Mouse (Mus musculus) heart, embryonic 15.5 days (tissue): ENCODE results near the gene Rnf103. TPM values are rescaled to one million over a fixed set of nuclear protein-coding genes. Genes with fewer than 3 reads are reported as not detected.
"Not testable (repeated sequence)": the region's sequence is repeated elsewhere in the genome, so short reads cannot be mapped to it uniquely, and the experiment has no call there.

Experiments
- ATAC-seq: fragments of 200-750 bp; cut with Nextera tagmentation; replicated peaks from 2 replicates; pipeline ENCODE4 v1.8.0; 2017; ENCODE audit warnings: low read depth, moderate TSS enrichment; ENCODE audit not compliant: insufficient number of reproducible peaks, insufficient read depth, low FRiP score
- H3K27ac ChIP-seq: fragments of 300-500 bp; sonication (generic); 2 replicates; pipeline ENCODE4 v1.5.1; 2015; ENCODE audit warnings: mild to moderate bottlenecking, inconsistent platforms
- H3K27me3 ChIP-seq: fragments of 300-500 bp; sonication (generic); 2 replicates; pipeline ENCODE4 v1.6.1; 2015; ENCODE audit warnings: inconsistent platforms
- H3K36me3 ChIP-seq: fragments of 300-500 bp; sonication (generic); 2 replicates; pipeline ENCODE4 v1.6.1; 2015; ENCODE audit warnings: mild to moderate bottlenecking, inconsistent platforms
- H3K4me1 ChIP-seq: fragments of 300-500 bp; sonication (generic); replicated peaks from 2 replicates; pipeline ENCODE4 v1.6.1; 2015; ENCODE audit warnings: inconsistent platforms
- H3K4me2 ChIP-seq: fragments of 300-500 bp; sonication (generic); 2 replicates; pipeline ENCODE4 v1.6.1; 2015; ENCODE audit warnings: inconsistent platforms, mild to moderate bottlenecking, moderate library complexity
- H3K4me3 ChIP-seq: fragments of 300-500 bp; sonication (generic); 2 replicates; pipeline ENCODE4 v1.5.1; 2015; ENCODE audit warnings: mild to moderate bottlenecking, inconsistent platforms
- H3K9ac ChIP-seq: fragments of 300-500 bp; sonication (generic); 2 replicates; pipeline ENCODE4 v1.6.1; 2015; ENCODE audit warnings: mild to moderate bottlenecking, inconsistent platforms
- H3K9me3 ChIP-seq: fragments of 300-500 bp; sonication (generic); replicated peaks from 2 replicates; pipeline ENCODE4 v1.6.1; 2016; ENCODE audit warnings: inconsistent platforms
- WGBS: fragments of 180-500 bp; shearing (Covaris S2); methylation state at CpG from one replicate; pipeline ENCODE4 v1.1.7; 2015; ENCODE audit warnings: mixed read lengths; 5-methylcytosine and 5-hydroxymethylcytosine counted together
- polyA plus RNA-seq: library from polyadenylated mRNA; unstranded; fragments of >200 nt; fragmentation: Nextera tagmentation; extraction: Ambion mirVana; gene quantifications from 2 replicates; pipeline ENCODE4 v1.2.1, GENCODE M21; 2015

Gene Rnf103
- polyA plus RNA-seq, 1 experiment from 2014 or later: 15.8 TPM

DNA sequence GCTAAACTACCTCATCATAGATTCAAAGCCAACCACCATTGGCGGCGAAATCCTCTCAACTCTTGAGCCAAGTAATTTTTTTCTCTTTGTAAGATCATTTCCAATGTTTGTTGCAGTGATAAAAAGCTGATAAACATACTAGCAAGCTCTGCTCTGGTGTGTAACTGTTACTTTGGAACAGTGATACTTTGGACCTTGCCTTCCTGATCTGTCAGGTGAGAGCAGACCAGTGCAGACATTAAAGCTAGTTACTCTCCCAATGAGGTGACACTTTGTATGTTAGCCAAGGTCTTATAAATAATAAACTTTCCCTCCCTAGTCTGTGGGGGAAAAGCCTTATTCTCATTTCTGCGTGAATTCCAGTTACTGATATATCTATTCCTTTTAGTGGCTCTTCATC, 18.1 kb upstream of the Rnf103 start:
- H3K27ac ChIP-seq: no peak overlapping the region
- no peaks in the 10 kb centered on the region for H3K27me3 ChIP-seq
- H3K4me2 ChIP-seq: no peak overlapping the region
- WGBS: 83% methylated on average over 3 of the region's 3 CpGs
- H3K9ac ChIP-seq: no peak overlapping the region
- no peak for ATAC-seq
- H3K4me1 ChIP-seq: no peaks in the 10 kb centered on the region
- no peak overlapping the region for H3K4me3 ChIP-seq
- no peaks in the 10 kb centered on the region for H3K36me3 ChIP-seq
- no peaks in the 10 kb centered on the region for H3K9me3 ChIP-seq

- Histone ChIP-seq H3K36me3 (no peaks in the 10 kb centered on the region), H3K9ac (no peak overlapping the region), H3K4me3 (no peak overlapping the region), H3K4me2 (no peak overlapping the region), H3K27me3 (no peaks in the 10 kb centered on the region), H3K4me1 (no peaks in the 10 kb centered on the region), H3K27ac (no peak overlapping the region), H3K9me3 (no peaks in the 10 kb centered on the region)
- 57% methylated on average over 5 of the region's 5 CpGs for WGBS
- no peak for ATAC-seq
Observed at GRCm38 (mm10) chr6:71476783-71477182, 16.9 kb upstream of the Rnf103 start.

- H3K9ac ChIP-seq, ATAC-seq, H3K27me3 ChIP-seq, H3K27ac ChIP-seq, H3K9me3 ChIP-seq, H3K4me1 ChIP-seq, H3K4me2 ChIP-seq, H3K36me3 ChIP-seq, H3K4me3 ChIP-seq: not testable (repeated sequence)
- 92% methylated on average over 10 of the region's 10 CpGs for WGBS
Observed at GRCm38 (mm10) chr6:71478816-71479568, 14.7 kb upstream of the Rnf103 start.

GRCm38 (mm10) chr6:71479588-71479987, 14.1 kb upstream of the Rnf103 start:
- not testable (repeated sequence) for ATAC-seq, H3K4me1 ChIP-seq, H3K4me3 ChIP-seq, H3K9me3 ChIP-seq, H3K9ac ChIP-seq, H3K36me3 ChIP-seq, H3K27ac ChIP-seq, H3K4me2 ChIP-seq, H3K27me3 ChIP-seq
- WGBS: 85% methylated on average over 2 of the region's 2 CpGs

- Histone ChIP-seq H3K4me1 (no peaks in the 10 kb centered on the region), H3K4me2 (no peak overlapping the region), H3K4me3 (no peak overlapping the region), H3K36me3 (no peaks in the 10 kb centered on the region), H3K9me3 (no peaks in the 10 kb centered on the region), H3K27ac (no peak overlapping the region), H3K9ac (no peak overlapping the region), H3K27me3 (no peaks in the 10 kb centered on the region)
- WGBS: 100% methylated on average over 1 of the region's 1 CpGs
- ATAC-seq: no peak
Observed at GRCm38 (mm10) chr6:71480136-71480535, 13.6 kb upstream of the Rnf103 start.

- 70% methylated on average over 7 of the region's 7 CpGs for WGBS
- H3K4me3 ChIP-seq: no peak overlapping the region
- no peak for ATAC-seq
- no peaks in the 10 kb centered on the region for H3K27me3 ChIP-seq
- H3K27ac ChIP-seq: no peak overlapping the region
- H3K4me1 ChIP-seq: no peaks in the 10 kb centered on the region
- no peak overlapping the region for H3K4me2 ChIP-seq
- H3K36me3 ChIP-seq: no peaks in the 10 kb centered on the region
- H3K9me3 ChIP-seq: no peaks in the 10 kb centered on the region
- H3K9ac ChIP-seq: no peak overlapping the region
Observed at GRCm38 (mm10) chr6:71481136-71481535, 12.6 kb upstream of the Rnf103 start.

- Histone ChIP-seq H3K4me2 (no peak overlapping the region), H3K9ac (no peak overlapping the region), H3K27me3 (no peaks in the 10 kb centered on the region), H3K4me3 (no peak overlapping the region), H3K4me1 (no peaks in the 10 kb centered on the region), H3K9me3 (no peaks in the 10 kb centered on the region), H3K27ac (no peak overlapping the region), H3K36me3 (no peaks in the 10 kb centered on the region)
- 79% methylated on average over 5 of the region's 5 CpGs for WGBS
- no peak for ATAC-seq
Observed at GRCm38 (mm10) chr6:71485246-71485645, 8.4 kb upstream of the Rnf103 start.

GRCm38 (mm10) chr6:71486226-71486625, 7.5 kb upstream of the Rnf103 start:
- no peak overlapping the region for H3K4me2 ChIP-seq
- H3K36me3 ChIP-seq: no peaks in the 10 kb centered on the region
- no peak overlapping the region for H3K4me3 ChIP-seq
- 64% methylated on average over 2 of the region's 2 CpGs for WGBS
- H3K27me3 ChIP-seq: no peaks in the 10 kb centered on the region
- H3K9me3 ChIP-seq: no peaks in the 10 kb centered on the region
- no peak overlapping the region for H3K27ac ChIP-seq
- H3K9ac ChIP-seq: no peak overlapping the region
- H3K4me1 ChIP-seq: no peaks in the 10 kb centered on the region
- no peak for ATAC-seq

- Histone ChIP-seq H3K9me3 (no peaks in the 10 kb centered on the region), H3K27me3 (no peaks in the 10 kb centered on the region), H3K4me2 (no peak overlapping the region), H3K9ac (no peak overlapping the region), H3K4me1 (no peaks in the 10 kb centered on the region), H3K36me3 (no peaks in the 10 kb centered on the region), H3K27ac (no peak overlapping the region), H3K4me3 (no peak overlapping the region)
- WGBS: 82% methylated on average over 1 of the region's 1 CpGs
- ATAC-seq: no peak
Observed at GRCm38 (mm10) chr6:71486867-71487266, 6.8 kb upstream of the Rnf103 start.

- Histone ChIP-seq H3K4me1 (no peaks in the 10 kb centered on the region), H3K4me3 (no peak overlapping the region), H3K4me2 (no peak overlapping the region), H3K27ac (no peak overlapping the region), H3K9me3 (no peaks in the 10 kb centered on the region), H3K36me3 (no peaks in the 10 kb centered on the region), H3K27me3 (no peaks in the 10 kb centered on the region), H3K9ac (no peak overlapping the region)
- WGBS: 37% methylated on average over 3 of the region's 4 CpGs
- no peak for ATAC-seq
Observed at GRCm38 (mm10) chr6:71487966-71488365, 5.7 kb upstream of the Rnf103 start.

- no peak overlapping the region for H3K4me2 ChIP-seq
- H3K9ac ChIP-seq: no peak overlapping the region
- H3K27ac ChIP-seq: no peak overlapping the region
- H3K4me1 ChIP-seq: peaks cover 14% of the 10 kb centered on the region
- no peak for ATAC-seq
- WGBS: 62% methylated on average over 4 of the region's 4 CpGs
- H3K9me3 ChIP-seq: no peaks in the 10 kb centered on the region
- no peak overlapping the region for H3K4me3 ChIP-seq
- H3K27me3 ChIP-seq: no peaks in the 10 kb centered on the region
- H3K36me3 ChIP-seq: no peaks in the 10 kb centered on the region; the same call in 1 of the 2 replicates
Observed at GRCm38 (mm10) chr6:71492136-71492535, 1.6 kb upstream of the Rnf103 start.
